Mouse (Mus musculus): ENCODE results near the gene Moxd1.

Gene Moxd1

GRCm38 (mm10) chr10:24223449-24224143, at the start of gene Moxd1:
Moxd1 (plus strand) TSS chr10:24223517.
- no peak for DNase-seq (ENCODE audit: low spot score in 2 of 2)

GRCm38 (mm10) chr10:24190392-24190791, 32.9 kb upstream of the Moxd1 start:
- peak in 1 of 2 experiments; percentile 16 for DNase-seq (ENCODE audit: low spot score in 2 of 2)

- DNase-seq (ENCODE audit: low spot score in 2 of 2), result no peak
Observed at GRCm38 (mm10) chr10:24191977-24192376, 31.3 kb upstream of the Moxd1 start.

- DNase-seq (ENCODE audit: low spot score in 2 of 2), result no peak
Observed at GRCm38 (mm10) chr10:24199303-24199702, 24.0 kb upstream of the Moxd1 start.

- DNase-seq (ENCODE audit: low spot score in 2 of 2), result no peak
Observed at GRCm38 (mm10) chr10:24200099-24200498, 23.2 kb upstream of the Moxd1 start.

GRCm38 (mm10) chr10:24210075-24210474, 13.2 kb upstream of the Moxd1 start:
- DNase-seq (ENCODE audit: low spot score in 2 of 2), result no peak

GRCm38 (mm10) chr10:24213297-24213696, 10.0 kb upstream of the Moxd1 start:
- DNase-seq (ENCODE audit: low spot score in 2 of 2), result no peak

- no peak for DNase-seq (ENCODE audit: low spot score in 2 of 2)
Observed at GRCm38 (mm10) chr10:24217558-24218268, 5.6 kb upstream of the Moxd1 start.

- DNase-seq (ENCODE audit: low spot score in 2 of 2), result no peak
Observed at GRCm38 (mm10) chr10:24220931-24221330, 2.4 kb upstream of the Moxd1 start.

- no peak for DNase-seq (ENCODE audit: low spot score in 2 of 2)
Observed at GRCm38 (mm10) chr10:24222911-24223310, 406 bp upstream of the Moxd1 start.

GRCm38 (mm10) chr10:24224591-24224990, 1.3 kb downstream of the Moxd1 start:
- no peak for DNase-seq (ENCODE audit: low spot score in 2 of 2)

GRCm38 (mm10) chr10:24228318-24229183, 5.2 kb downstream of the Moxd1 start:
- no peak for DNase-seq (ENCODE audit: low spot score in 2 of 2)

- no peak for DNase-seq (ENCODE audit: low spot score in 2 of 2)
Observed at GRCm38 (mm10) chr10:24232281-24232680, 9.0 kb downstream of the Moxd1 start.

- peak; percentile 25 to 26 for DNase-seq (ENCODE audit: low spot score in 2 of 2)
Observed at GRCm38 (mm10) chr10:24235426-24236283, 12.3 kb downstream of the Moxd1 start.

GRCm38 (mm10) chr10:24246815-24247214, 23.5 kb downstream of the Moxd1 start:
- DNase-seq (ENCODE audit: low spot score in 2 of 2), result no peak

- no peak for DNase-seq (ENCODE audit: low spot score in 2 of 2)
Observed at GRCm38 (mm10) chr10:24248116-24248515, 24.8 kb downstream of the Moxd1 start.

GRCm38 (mm10) chr10:24251631-24252030, 28.3 kb downstream of the Moxd1 start:
- no peak for DNase-seq (ENCODE audit: low spot score in 2 of 2)

GRCm38 (mm10) chr10:24258150-24258549, 34.8 kb downstream of the Moxd1 start:
- DNase-seq (ENCODE audit: low spot score in 2 of 2), result no peak

GRCm38 (mm10) chr10:24258885-24259284, 35.6 kb downstream of the Moxd1 start:
- DNase-seq (ENCODE audit: low spot score in 2 of 2), result no peak

- no peak for DNase-seq (ENCODE audit: low spot score in 2 of 2)
Observed at GRCm38 (mm10) chr10:24259794-24260590, 36.7 kb downstream of the Moxd1 start.

- DNase-seq (ENCODE audit: low spot score in 2 of 2), result no peak
Observed at GRCm38 (mm10) chr10:24267520-24267919, 44.2 kb downstream of the Moxd1 start.
